Mouse (Mus musculus) stomach, postnatal 0 days (tissue): Measurements from ENCODE around the gene Itm2c.

Source experiments
- CTCF ChIP-seq: IDR thresholded peaks from 2 replicates; pipeline ENCODE4 v1.5.1; 2016; ENCODE audit warnings: antibody characterized with exemption, low read depth, mild to moderate bottlenecking, moderate library complexity
- EP300 ChIP-seq: optimal IDR thresholded peaks from 2 replicates; pipeline ENCODE3; 2016; ENCODE audit warnings: antibody characterized with exemption

DNA sequence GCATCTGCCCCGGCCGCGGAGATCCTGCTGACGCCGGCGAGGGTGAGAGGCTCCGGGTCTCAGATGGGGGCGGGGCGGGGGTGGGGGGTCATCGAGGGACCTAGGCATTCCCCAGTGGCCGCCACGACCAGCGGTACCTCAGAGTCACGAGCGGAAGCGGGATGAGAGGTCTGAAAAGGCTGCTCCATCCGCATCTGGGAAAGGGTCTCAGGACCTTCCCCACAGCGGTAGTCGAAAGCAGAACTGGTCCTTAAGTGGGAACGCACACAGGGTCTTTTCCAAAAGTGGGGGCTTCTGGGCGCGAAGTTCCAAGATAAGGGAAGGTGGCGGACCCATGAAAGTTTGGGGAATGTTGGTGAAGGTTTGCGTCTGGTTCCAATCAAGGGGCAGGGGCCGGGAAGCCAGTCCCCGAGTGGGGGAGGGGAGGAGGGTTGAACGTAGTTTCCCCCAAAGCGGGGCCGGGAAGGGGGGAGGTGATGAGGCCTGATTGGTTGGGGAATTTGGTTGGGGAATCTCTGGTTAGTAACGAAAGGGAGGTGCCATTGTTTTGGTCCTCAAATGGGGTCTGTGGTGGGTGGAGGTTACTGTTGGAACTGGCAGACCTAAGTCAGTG lies 773 bp downstream of the Itm2c start:
- TF ChIP-seq CTCF (no peak), EP300 (no peak)
